In genomic region chr10:39229233-39229632, GRCm38 (mm10) we compare ENCODE assay signal across 20 mouse cellular contexts.
"Had no signal": no experiment of that assay in that cellular context is flagged by ENCODE, and none has a peak within 500 bp of the region (broad histone marks: within the 10 kb centered on the region; RNA-seq: fewer than 3 reads in every experiment).

No protein-coding gene starts in this region.

- H3K4me3 ChIP-seq: layer of hippocampus, adult 2 months; limb, embryonic 10.5 days; limb, embryonic 13.5 days; liver, embryonic 12.5 days; liver, embryonic 15.5 days; midbrain, embryonic 10.5 days; midbrain, embryonic 13.5 days; myocyte had no signal

- H3K9me3 ChIP-seq: limb, embryonic 10.5 days; limb, embryonic 13.5 days; liver, embryonic 12.5 days; liver, embryonic 15.5 days; midbrain, embryonic 10.5 days; midbrain, embryonic 13.5 days had no signal

- DNase-seq: kidney, adult 2 months; kidney, postnatal 25 days; layer of hippocampus, adult 9-11 months; liver; lung, adult 2 months; lung, postnatal 14 days; lung, postnatal 4 days; thymus, adult 2 months; thymus, postnatal 14 days; thymus, postnatal 4 days had no signal

- H3K4me2 ChIP-seq: limb, embryonic 13.5 days; liver, embryonic 12.5 days; liver, embryonic 15.5 days; midbrain, embryonic 13.5 days had no signal

- H3K27me3 ChIP-seq: limb, embryonic 13.5 days; liver, embryonic 15.5 days; midbrain, embryonic 13.5 days had no signal

- H3K27ac ChIP-seq: kidney, postnatal 0 days; layer of hippocampus, adult 2 months; limb, embryonic 10.5 days; limb, embryonic 13.5 days; liver, embryonic 12.5 days; liver, embryonic 15.5 days; midbrain, embryonic 10.5 days; midbrain, embryonic 13.5 days had no signal

- H3K36me3 ChIP-seq: limb, embryonic 10.5 days; limb, embryonic 13.5 days; liver, embryonic 12.5 days; liver, embryonic 15.5 days; midbrain, embryonic 10.5 days; midbrain, embryonic 13.5 days had no signal

- ATAC-seq: liver, embryonic 12.5 days; midbrain, embryonic 13.5 days; midbrain, embryonic 16.5 days had no signal

- H3K9ac ChIP-seq: limb, embryonic 13.5 days; liver, embryonic 12.5 days; liver, embryonic 15.5 days; midbrain, embryonic 13.5 days had no signal
